Mouse (Mus musculus): ENCODE data around the gene Stap2.

Stap2 gene

GRCm38 (mm10) chr17:56005415-56006061 lies at the start of gene Stap2, which contains the start of gene Mpnd:
Gene Stap2, minus strand, starts transcription at chr17:56005584.
Gene Mpnd, plus strand, starts transcription at chr17:56005711.
- peak; percentile 81 for DNase-seq (ENCODE audit: low spot score)

GRCm38 (mm10) chr17:56054938-56055337 lies 49.6 kb upstream of the Stap2 start:
- no peak for DNase-seq (ENCODE audit: low spot score)

- no peak for DNase-seq (ENCODE audit: low spot score)
Measured at GRCm38 (mm10) chr17:56051369-56051768, 46.0 kb upstream of the Stap2 start.

GRCm38 (mm10) chr17:56040857-56041163 lies 35.4 kb upstream of the Stap2 start:
- DNase-seq (ENCODE audit: low spot score): no peak

GRCm38 (mm10) chr17:56040030-56040856 lies 34.9 kb upstream of the Stap2 start, which contains the start of gene Chaf1a:
Gene Chaf1a, plus strand, starts transcription at chr17:56040439.
- DNase-seq (ENCODE audit: low spot score): peak; percentile 99

- no peak for DNase-seq (ENCODE audit: low spot score)
Measured at GRCm38 (mm10) chr17:56039345-56039744, 34.0 kb upstream of the Stap2 start.

- no peak for DNase-seq (ENCODE audit: low spot score)
Measured at GRCm38 (mm10) chr17:56038583-56039261, 33.3 kb upstream of the Stap2 start.

GRCm38 (mm10) chr17:56036901-56037287 lies 31.5 kb upstream of the Stap2 start:
- DNase-seq (ENCODE audit: low spot score): no peak

- peak; percentile 99 for DNase-seq (ENCODE audit: low spot score)
Measured at GRCm38 (mm10) chr17:56036176-56036900, 31.0 kb upstream of the Stap2 start, which contains the start of gene Sh3gl1. Gene Sh3gl1, minus strand, starts transcription at chr17:56036635.

- DNase-seq (ENCODE audit: low spot score): no peak
Measured at GRCm38 (mm10) chr17:56035216-56035615, 29.8 kb upstream of the Stap2 start.

- DNase-seq (ENCODE audit: low spot score): no peak
Measured at GRCm38 (mm10) chr17:56034726-56035100, 29.3 kb upstream of the Stap2 start.

GRCm38 (mm10) chr17:56034040-56034725 lies 28.8 kb upstream of the Stap2 start:
- no peak for DNase-seq (ENCODE audit: low spot score)

GRCm38 (mm10) chr17:56032831-56033230 lies 27.4 kb upstream of the Stap2 start:
- no peak for DNase-seq (ENCODE audit: low spot score)

- DNase-seq (ENCODE audit: low spot score): no peak
Measured at GRCm38 (mm10) chr17:56032127-56032733, 26.8 kb upstream of the Stap2 start.

GRCm38 (mm10) chr17:56031431-56031830 lies 26.0 kb upstream of the Stap2 start:
- no peak for DNase-seq (ENCODE audit: low spot score)

GRCm38 (mm10) chr17:56030919-56031318 lies 25.5 kb upstream of the Stap2 start:
- DNase-seq (ENCODE audit: low spot score): no peak

- no peak for DNase-seq (ENCODE audit: low spot score)
Measured at GRCm38 (mm10) chr17:56030238-56030870, 25.0 kb upstream of the Stap2 start.

GRCm38 (mm10) chr17:56027801-56028441 lies 22.5 kb upstream of the Stap2 start:
- no peak for DNase-seq (ENCODE audit: low spot score)

- DNase-seq (ENCODE audit: low spot score): no peak
Measured at GRCm38 (mm10) chr17:56026881-56027280, 21.5 kb upstream of the Stap2 start.

GRCm38 (mm10) chr17:56026303-56026702 lies 20.9 kb upstream of the Stap2 start:
- DNase-seq (ENCODE audit: low spot score): peak; percentile 65

All from adipocyte (in vitro differentiated cells).